Mouse (Mus musculus) ovary, postnatal 36 days (tissue): ENCODE results near the gene Map3k20.

Experiments
- DNase-seq: peaks from one replicate; pipeline ENCODE4 v3.0.0; 2022; ENCODE audit warnings: low spot score, mixed read lengths

Map3k20 gene

GRCm38 (mm10) chr2:72321591-72321990 is 36.2 kb downstream of the Map3k20 start:
- DNase-seq: no peak

- no peak for DNase-seq
Measured at GRCm38 (mm10) chr2:72322681-72323353, 37.4 kb downstream of the Map3k20 start.

DNA sequence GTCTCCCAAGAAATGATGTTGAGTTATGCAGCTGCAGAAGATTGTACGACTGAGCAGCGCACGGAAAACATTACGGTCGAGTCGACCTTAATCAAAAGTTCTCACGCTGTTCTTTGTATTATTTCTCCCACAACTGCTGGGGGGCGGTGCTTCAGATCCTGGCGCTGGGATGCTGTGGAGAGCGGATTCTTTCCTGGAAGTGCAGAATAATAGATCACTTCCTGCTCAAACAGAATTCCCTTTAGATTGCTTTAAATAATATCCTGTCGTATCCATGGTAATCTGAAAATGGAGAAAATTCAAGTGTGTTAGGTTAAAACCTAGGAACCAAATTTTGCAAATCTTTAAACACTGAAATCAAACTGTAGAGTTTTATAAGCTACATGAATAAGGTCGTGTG is 39.0 kb downstream of the Map3k20 start:
- DNase-seq: peak; percentile 30

DNA sequence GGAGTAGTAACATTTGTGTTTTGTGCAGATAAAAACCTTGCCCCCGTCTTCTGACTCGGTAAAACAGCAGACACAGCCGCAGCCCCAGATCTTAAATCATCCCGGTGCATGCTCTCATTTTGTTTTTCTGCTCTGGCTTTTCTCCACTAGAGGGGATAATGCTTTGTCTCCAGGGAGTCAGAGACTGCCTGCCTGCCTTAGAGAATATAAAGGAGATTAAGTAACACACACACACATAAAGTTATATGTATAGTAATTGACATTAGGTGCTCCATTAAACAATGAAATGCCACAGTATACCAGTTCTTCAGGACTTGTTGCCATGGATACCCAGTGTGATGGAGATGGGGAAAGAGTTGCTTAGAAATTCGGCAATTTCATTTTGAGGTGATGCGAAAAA is 41.1 kb downstream of the Map3k20 start:
- DNase-seq: no peak

- DNase-seq: no peak
Measured at GRCm38 (mm10) chr2:72328435-72328834, 43.0 kb downstream of the Map3k20 start.

GRCm38 (mm10) chr2:72330955-72331481 is 45.6 kb downstream of the Map3k20 start:
- DNase-seq: no peak

DNA sequence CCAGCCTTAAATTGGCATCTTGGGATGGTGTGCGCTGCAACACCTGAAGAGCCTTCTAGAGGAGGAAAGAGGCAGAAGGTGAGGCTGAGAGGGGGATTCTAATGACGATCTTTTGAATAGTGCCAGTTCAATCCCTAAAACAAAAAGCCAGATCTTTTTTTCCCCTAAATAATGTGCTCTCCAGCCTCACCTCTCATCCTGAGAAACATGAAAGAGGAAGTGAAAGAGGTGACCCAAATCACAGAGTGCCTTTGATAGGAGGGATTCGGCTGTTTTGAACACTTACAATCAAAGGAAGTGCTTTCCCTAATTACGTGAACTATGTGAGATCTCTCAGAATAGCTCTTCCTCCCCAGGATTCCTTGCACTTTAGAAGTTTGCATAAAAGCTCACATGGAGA is 46.6 kb downstream of the Map3k20 start:
- no peak for DNase-seq

DNA sequence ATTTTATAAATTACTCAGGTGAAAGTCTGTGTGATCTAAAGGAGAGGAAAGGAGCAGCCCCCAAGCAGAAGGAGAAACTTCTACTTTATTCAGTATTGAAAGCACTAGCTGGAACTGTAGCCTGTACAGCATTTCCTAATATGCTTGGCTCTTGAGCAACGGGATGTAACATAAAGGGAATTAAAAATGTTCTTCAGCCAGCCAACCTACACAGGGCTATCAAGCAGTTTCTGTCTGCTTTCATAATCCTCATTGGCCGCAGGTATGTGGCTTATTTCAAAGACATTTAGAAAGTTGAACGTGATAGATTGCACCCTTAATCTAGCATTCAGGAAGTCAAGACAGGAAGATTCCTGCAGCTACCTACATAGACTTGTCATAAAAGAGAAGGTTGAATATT is 47.8 kb downstream of the Map3k20 start:
- DNase-seq: no peak

- no peak for DNase-seq
Measured at GRCm38 (mm10) chr2:72336840-72337239, 51.4 kb downstream of the Map3k20 start.

DNA sequence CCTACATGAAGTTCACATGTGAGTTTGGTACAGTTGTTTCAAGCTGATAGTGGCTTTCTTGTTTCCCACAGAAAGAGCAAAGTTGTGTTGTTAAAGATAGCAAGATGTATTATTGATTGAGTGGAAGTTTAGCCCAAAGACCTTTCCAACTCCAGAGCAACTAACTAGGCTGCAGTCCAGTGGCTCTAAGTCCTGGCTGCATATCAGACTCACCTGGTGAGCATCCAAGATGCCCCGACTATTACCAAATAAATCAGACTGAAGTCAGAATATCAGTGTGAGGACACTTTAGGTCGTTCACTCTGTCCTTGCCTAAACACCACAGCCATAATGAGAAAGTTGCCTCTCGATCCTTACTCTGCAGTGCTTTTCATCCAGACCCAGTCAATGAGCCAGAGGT is 59.8 kb downstream of the Map3k20 start:
- DNase-seq: no peak

DNA sequence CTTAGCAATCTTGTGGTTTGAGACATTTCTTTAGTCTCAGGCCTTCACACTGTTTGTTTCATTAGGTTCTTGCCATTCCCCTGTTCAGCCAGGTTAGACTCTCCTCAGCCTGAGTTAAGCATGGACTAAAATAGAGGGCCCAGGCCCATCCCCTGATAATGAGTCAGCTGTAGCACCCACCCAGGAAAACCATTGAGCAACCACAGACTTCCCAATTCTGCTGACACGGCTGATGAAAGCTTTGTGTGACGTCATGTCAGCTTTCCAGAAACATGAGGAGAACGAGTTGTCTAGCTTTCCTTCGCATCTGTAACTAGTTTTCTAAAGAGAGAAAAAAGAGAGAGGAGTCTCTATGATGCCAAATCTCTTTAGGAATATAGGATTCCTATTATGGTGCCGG is 65.9 kb downstream of the Map3k20 start:
- DNase-seq: no peak

DNA sequence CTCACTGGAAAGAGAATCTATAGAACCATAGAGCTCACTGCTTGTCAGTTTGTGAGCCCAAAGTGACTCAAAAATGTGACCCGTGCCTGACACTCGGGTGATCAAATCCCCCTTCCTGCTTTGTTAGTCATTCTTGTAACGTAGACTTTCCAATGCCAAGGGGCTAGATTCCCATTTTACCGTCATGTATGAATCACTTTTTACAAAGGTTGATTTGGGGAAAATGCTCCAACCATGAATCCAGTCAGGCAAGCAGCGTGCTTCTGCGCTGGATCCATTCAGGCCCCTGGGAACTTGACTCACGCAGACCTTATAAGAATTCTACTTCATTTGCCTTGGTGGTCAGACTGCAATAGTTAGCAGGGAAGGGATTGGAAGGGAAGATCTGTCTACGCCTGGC is 66.3 kb downstream of the Map3k20 start:
- no peak for DNase-seq

- DNase-seq: no peak
Measured at GRCm38 (mm10) chr2:72352756-72353155, 67.3 kb downstream of the Map3k20 start.

GRCm38 (mm10) chr2:72356471-72356870 is 71.0 kb downstream of the Map3k20 start:
- DNase-seq: no peak

- no peak for DNase-seq
Measured at GRCm38 (mm10) chr2:72361572-72361971, 76.1 kb downstream of the Map3k20 start.

DNA sequence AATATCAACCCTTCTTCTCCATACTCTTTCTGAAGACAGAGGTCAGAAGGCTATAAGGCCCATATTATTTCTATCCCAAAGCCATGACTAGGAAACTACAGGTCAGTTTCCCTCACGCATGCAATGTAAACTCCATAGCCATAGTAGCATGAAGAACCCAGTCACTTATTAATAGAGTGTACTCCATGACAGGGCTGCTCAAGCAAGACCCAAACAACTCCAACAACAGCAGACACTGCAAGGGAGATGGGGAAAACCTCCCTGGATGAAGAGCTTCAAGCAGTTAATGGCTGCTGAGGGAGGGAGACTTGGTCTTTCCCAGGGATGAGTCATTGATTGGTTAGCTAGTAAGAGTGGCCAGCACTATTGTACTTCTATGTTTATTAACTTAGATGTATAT is 78.0 kb downstream of the Map3k20 start:
- no peak for DNase-seq

GRCm38 (mm10) chr2:72365930-72366329 is 80.5 kb downstream of the Map3k20 start:
- no peak for DNase-seq

DNA sequence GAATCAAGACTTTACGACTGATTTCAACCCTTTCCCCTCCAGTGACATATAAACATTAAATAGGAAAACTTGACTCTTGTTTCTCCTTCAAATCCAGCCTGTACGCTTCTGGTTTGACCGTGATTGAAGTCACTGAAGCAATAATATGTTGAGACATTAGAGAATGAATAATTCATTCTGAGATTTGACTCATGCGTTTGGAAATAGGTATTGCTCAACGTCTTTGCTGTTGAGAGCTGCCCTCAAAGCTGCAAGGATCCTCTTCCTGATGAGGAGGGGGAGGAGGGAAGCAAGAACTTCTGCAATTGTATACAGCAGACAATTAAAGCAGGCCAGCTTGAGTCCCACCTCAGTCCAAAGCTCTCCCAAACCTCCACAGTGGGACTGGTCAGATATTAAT is 81.1 kb downstream of the Map3k20 start:
- no peak for DNase-seq

- DNase-seq: no peak
Measured at GRCm38 (mm10) chr2:72367850-72368249, 82.4 kb downstream of the Map3k20 start.

DNA sequence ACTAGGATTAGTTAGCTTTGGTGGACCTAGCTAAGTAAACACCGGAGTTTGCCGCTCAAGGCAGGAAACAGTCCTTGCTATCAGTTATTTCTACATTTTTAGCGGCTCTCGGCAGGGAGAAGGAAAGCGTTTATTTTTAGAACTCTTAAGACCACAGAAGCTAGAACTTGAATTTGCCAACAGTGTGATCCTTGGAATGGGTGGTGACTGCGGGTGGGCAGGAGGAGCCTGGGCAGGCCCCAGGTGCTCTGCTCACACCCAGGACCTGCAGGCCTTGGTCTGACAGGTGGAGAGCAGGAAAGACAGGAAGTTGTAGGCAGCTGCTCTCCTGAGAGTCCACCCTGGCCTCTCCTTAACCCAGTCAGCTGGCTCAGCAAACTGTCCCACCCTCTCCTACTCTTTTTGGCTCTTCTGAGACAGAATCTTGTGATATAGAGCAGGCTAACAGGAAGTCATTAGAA is 83.7 kb downstream of the Map3k20 start:
- DNase-seq: no peak

GRCm38 (mm10) chr2:72372136-72372535 is 86.7 kb downstream of the Map3k20 start:
- DNase-seq: no peak

- DNase-seq: no peak
Measured at GRCm38 (mm10) chr2:72374076-72374475, 88.6 kb downstream of the Map3k20 start.

GRCm38 (mm10) chr2:72375877-72376276 is 90.4 kb downstream of the Map3k20 start:
- DNase-seq: no peak

GRCm38 (mm10) chr2:72376946-72377345 is 91.5 kb downstream of the Map3k20 start:
- no peak for DNase-seq
